ENCODE assay signal across 9 mouse cellular contexts in the genomic region with DNA sequence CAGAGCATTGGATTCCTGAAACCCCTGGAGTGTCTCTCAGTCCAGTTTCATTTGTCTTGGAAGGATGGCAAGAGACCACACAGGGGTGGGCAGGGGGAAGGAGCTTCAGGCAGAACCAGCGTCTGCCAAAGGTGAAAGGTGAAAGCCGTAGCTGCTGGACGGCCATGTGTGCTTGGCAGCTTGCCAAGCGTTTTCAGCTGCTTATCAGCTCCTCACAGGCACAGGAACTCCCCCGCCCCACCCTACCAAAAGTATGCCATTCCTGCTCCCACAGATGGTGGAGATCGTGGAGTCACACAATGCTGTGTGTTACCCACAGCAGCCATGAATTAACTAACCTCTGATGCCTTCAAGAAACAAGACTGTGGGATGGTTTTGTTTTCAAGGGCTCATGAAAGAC.
DNase-seq lines count a peak whose midpoint lies in the region; ATAC-seq lines count a peak whose summit lies in the region.
"Had no signal": no experiment of that assay in that cellular context is flagged by ENCODE, and none has a peak within 500 bp of the region (broad histone marks: within the 10 kb centered on the region; RNA-seq: fewer than 3 reads in every experiment).

No protein-coding gene starts in this region.

- no peak overlapping the region for H3K4me3 ChIP-seq in midbrain, embryonic 14.5 days (replicated peaks; ENCODE audit: low read depth, low read length)
- H3K4me3 ChIP-seq in midbrain, embryonic 10.5 days = no peak overlapping the region
- H3K4me3 ChIP-seq in limb, embryonic 13.5 days = no peak overlapping the region
- H3K4me3 ChIP-seq: myocyte had no signal

- H3K9me3 ChIP-seq in midbrain, embryonic 14.5 days (ENCODE audit: control insufficient read depth, low read length) = no peaks in the 10 kb centered on the region
- no peaks in the 10 kb centered on the region for H3K9me3 ChIP-seq in midbrain, embryonic 10.5 days (replicated peaks)
- no peaks in the 10 kb centered on the region for H3K9me3 ChIP-seq in limb, embryonic 13.5 days

- peaks cover 13% of the 10 kb centered on the region; the same call in 1 of the 2 replicates for H3K4me1 ChIP-seq in midbrain, embryonic 14.5 days (ENCODE audit: control insufficient read depth, insufficient read depth, low read length)
- H3K4me1 ChIP-seq in midbrain, embryonic 10.5 days = peaks cover 28% of the 10 kb centered on the region
- peaks cover 6% of the 10 kb centered on the region; the same call in 1 of the 2 replicates for H3K4me1 ChIP-seq in limb, embryonic 13.5 days

- H3K36me3 ChIP-seq in midbrain, embryonic 14.5 days (ENCODE audit: control insufficient read depth, insufficient read depth, low read length) = peaks cover 8% of the 10 kb centered on the region; the same call in 1 of the 2 replicates
- no peaks in the 10 kb centered on the region for H3K36me3 ChIP-seq in midbrain, embryonic 10.5 days
- no peaks in the 10 kb centered on the region for H3K36me3 ChIP-seq in limb, embryonic 13.5 days

- ATAC-seq in midbrain, embryonic 14.5 days (ENCODE audit: low FRiP score, low TSS enrichment) = peak; percentile 57; the same call in 1 of the 2 replicates
- ATAC-seq in limb, embryonic 13.5 days (ENCODE audit: low FRiP score, low read depth) = 0 out of 2 replicates have a peak, but pooled peaks have one; percentile 39
- ATAC-seq in frontal cortex, adult (ENCODE audit: low TSS enrichment) = no peak

- H3K9ac ChIP-seq in midbrain, embryonic 14.5 days (replicated peaks; ENCODE audit: low read length) = no peak overlapping the region
- H3K9ac ChIP-seq in limb, embryonic 13.5 days = no peak overlapping the region

- H3K27me3 ChIP-seq in midbrain, embryonic 14.5 days (ENCODE audit: control insufficient read depth, insufficient read depth, low read length) = no peaks in the 10 kb centered on the region
- no peaks in the 10 kb centered on the region for H3K27me3 ChIP-seq in midbrain, embryonic 10.5 days (ENCODE audit: low read depth, poor library complexity, severe bottlenecking)
- no peaks in the 10 kb centered on the region for H3K27me3 ChIP-seq in limb, embryonic 13.5 days

- H3K4me2 ChIP-seq in midbrain, embryonic 14.5 days (ENCODE audit: low read length) = no peak overlapping the region
- no peak overlapping the region for H3K4me2 ChIP-seq in limb, embryonic 13.5 days (replicated peaks)

- no peak overlapping the region for H3K27ac ChIP-seq in midbrain, embryonic 14.5 days (replicated peaks; ENCODE audit: low read depth, low read length)
- H3K27ac ChIP-seq in midbrain, embryonic 10.5 days (replicated peaks) = no peak overlapping the region
- H3K27ac ChIP-seq in limb, embryonic 13.5 days = no peak overlapping the region

- WGBS in midbrain, embryonic 14.5 days = 35% methylated on average over 6 of the region's 6 CpGs
- WGBS in midbrain, embryonic 10.5 days = 74% methylated on average over 6 of the region's 6 CpGs
- WGBS in limb, embryonic 13.5 days = 20% methylated on average over 6 of the region's 6 CpGs

- peak; percentile 56 for DNase-seq in midbrain, embryonic 14.5 days
- no peak for DNase-seq in midbrain, embryonic 10.5 days (ENCODE audit: low spot score)
- peak; percentile 50 for DNase-seq in forelimb bud, embryonic 11.5 days (ENCODE audit: low read depth, low spot score)
- peak; percentile 72 to 86 for DNase-seq in spleen, postnatal 10 days (ENCODE audit: low spot score in 2 of 2)
- no peak for DNase-seq in testis, postnatal 10 days (ENCODE audit: low spot score)
- no peak for DNase-seq in layer of hippocampus, postnatal 36 days

Comparison
In these comparisons a context has a peak if more than half of its experiments do, and no peak if none do; other contexts are left out.
1. DNase-seq: peak in midbrain, embryonic 14.5 days (single experiment), forelimb bud, embryonic 11.5 days (single experiment) and spleen, postnatal 10 days (2 of 2); none in midbrain, embryonic 10.5 days (single experiment), testis, postnatal 10 days (single experiment) and layer of hippocampus, postnatal 36 days (0 of 2).